23 mouse cellular contexts compared by ENCODE assay signal in genomic region chr2:121826189-121826588, GRCm38 (mm10). TPM values are rescaled to one million over a fixed set of nuclear protein-coding genes. Genes with fewer than 3 reads are reported as not detected.
DNase-seq lines count a peak whose midpoint lies in the region; ATAC-seq and TF ChIP-seq lines count a peak whose summit lies in the region.
"Had no signal": no experiment of that assay in that cellular context is flagged by ENCODE, and none has a peak within 500 bp of the region (broad histone marks: within the 10 kb centered on the region; RNA-seq: fewer than 3 reads in every experiment).

No protein-coding gene starts in this region.

- H3K36me3 ChIP-seq in forebrain, embryonic 15.5 days = no peaks in the 10 kb centered on the region
- H3K36me3 ChIP-seq in forebrain, embryonic 11.5 days (ENCODE audit: control insufficient read depth, insufficient read depth, low read length) = no peaks in the 10 kb centered on the region
- no peaks in the 10 kb centered on the region for H3K36me3 ChIP-seq in lung, embryonic 15.5 days
- H3K36me3 ChIP-seq in ES-E14 (ENCODE audit: control insufficient read depth, insufficient read depth, low read length, poor library complexity, severe bottlenecking) = no peaks in the 10 kb centered on the region
- H3K36me3 ChIP-seq: embryonic facial prominence, embryonic 15.5 days; heart, embryonic 10.5 days; hindbrain, embryonic 13.5 days had no signal

- in situ Hi-C loops in ES-E14 (cut with MboI; ENCODE audit: low sequenced_read_pairs in 2 of 2, unreplicated experiment in 2 of 2) = no loop called here

- H3K4me2 ChIP-seq in forebrain, embryonic 15.5 days (replicated peaks) = no peak overlapping the region
- H3K4me2 ChIP-seq in forebrain, embryonic 11.5 days (ENCODE audit: low read depth, low read length, severe bottlenecking) = no peak overlapping the region
- no peak overlapping the region for H3K4me2 ChIP-seq in lung, embryonic 15.5 days
- H3K4me2 ChIP-seq: embryonic facial prominence, embryonic 15.5 days; hindbrain, embryonic 13.5 days had no signal

- WGBS in forebrain, embryonic 15.5 days = 36% methylated on average over 2 of the region's 2 CpGs
- WGBS in forebrain, embryonic 11.5 days = 54% methylated on average over 2 of the region's 2 CpGs
- WGBS in lung, embryonic 15.5 days = 35% methylated on average over 2 of the region's 2 CpGs

- H3K27ac ChIP-seq in forebrain, embryonic 15.5 days (replicated peaks) = peak overlapping the region; percentile 53; the same call in 1 of the 2 replicates
- no peak overlapping the region for H3K27ac ChIP-seq in forebrain, embryonic 11.5 days (ENCODE audit: low read depth, low read length)
- H3K27ac ChIP-seq in lung, embryonic 15.5 days = 0 out of 2 replicates have a peak overlapping the region, but pooled peaks have one; percentile 1
- no peak overlapping the region for H3K27ac ChIP-seq in ES-E14 (ENCODE audit: insufficient read depth, low read depth, low read length, poor library complexity, severe bottlenecking)
- H3K27ac ChIP-seq: embryonic facial prominence, embryonic 15.5 days; heart, embryonic 10.5 days; hindbrain, embryonic 13.5 days; hindbrain, postnatal 0 days had no signal

- H3K27me3 ChIP-seq in forebrain, embryonic 15.5 days = no peaks in the 10 kb centered on the region
- no peaks in the 10 kb centered on the region for H3K27me3 ChIP-seq in forebrain, embryonic 11.5 days (ENCODE audit: control insufficient read depth, insufficient read depth, low read length)
- H3K27me3 ChIP-seq in lung, embryonic 15.5 days = no peaks in the 10 kb centered on the region
- H3K27me3 ChIP-seq: embryonic facial prominence, embryonic 15.5 days; hindbrain, embryonic 13.5 days had no signal

- no peak overlapping the region for H3K4me3 ChIP-seq in forebrain, embryonic 15.5 days
- no peak overlapping the region for H3K4me3 ChIP-seq in forebrain, embryonic 11.5 days (ENCODE audit: low read depth, low read length)
- no peak overlapping the region for H3K4me3 ChIP-seq in lung, embryonic 15.5 days
- no peak overlapping the region for H3K4me3 ChIP-seq in ES-E14 (ENCODE audit: insufficient read depth in 1 of 2, low read depth in 1 of 2, low read length in 2 of 2, poor library complexity in 1 of 2, severe bottlenecking in 1 of 2)
- H3K4me3 ChIP-seq: embryonic facial prominence, embryonic 15.5 days; erythroblast, embryonic 14.5 days; heart, embryonic 10.5 days; hindbrain, embryonic 13.5 days had no signal

- peaks cover 9% of the 10 kb centered on the region for H3K4me1 ChIP-seq in forebrain, embryonic 15.5 days
- H3K4me1 ChIP-seq in forebrain, embryonic 11.5 days (replicated peaks; ENCODE audit: control insufficient read depth, insufficient read depth, low read length) = no peaks in the 10 kb centered on the region
- H3K4me1 ChIP-seq in lung, embryonic 15.5 days = 0 out of 2 replicates have a peak, but pooled peaks cover 4% of the 10 kb centered on the region
- peaks cover 0 to 2% of the 10 kb centered on the region in 2 experiments; a peak in 1 of 4 replicates for H3K4me1 ChIP-seq in ES-E14 (ENCODE audit: control insufficient read depth in 2 of 2, insufficient read depth in 2 of 2, low read length in 2 of 2, poor library complexity in 1 of 2)
- H3K4me1 ChIP-seq: embryonic facial prominence, embryonic 15.5 days; hindbrain, embryonic 13.5 days had no signal

- H3K9me3 ChIP-seq in forebrain, embryonic 15.5 days = no peaks in the 10 kb centered on the region
- H3K9me3 ChIP-seq in forebrain, embryonic 11.5 days (ENCODE audit: control insufficient read depth, low read length) = no peaks in the 10 kb centered on the region
- no peaks in the 10 kb centered on the region for H3K9me3 ChIP-seq in lung, embryonic 15.5 days
- no peaks in the 10 kb centered on the region for H3K9me3 ChIP-seq in ES-E14 (ENCODE audit: control insufficient read depth, insufficient read depth, low read depth, low read length)
- H3K9me3 ChIP-seq: embryonic facial prominence, embryonic 15.5 days; heart, embryonic 10.5 days; hindbrain, embryonic 13.5 days had no signal

- no peak for DNase-seq in forebrain, embryonic 11.5 days (ENCODE audit: low spot score)
- DNase-seq in lung, postnatal 4 days = no peak
- DNase-seq in ES-E14 (ENCODE audit: low read depth, low spot score) = no peak
- DNase-seq in ZHBTc4 (ENCODE audit: low read depth, low spot score) = peak; percentile 23
- DNase-seq in testis, postnatal 14 days (ENCODE audit: low spot score) = no peak
- no peak for DNase-seq in yolk sac, embryonic 10.5 days (ENCODE audit: low spot score)
- DNase-seq: adrenal gland, adult 8-10 months; adrenal gland, postnatal 36 days; cerebellum, adult 11-12 months; cerebellum, adult 9-10 months; cerebellum, postnatal 25 days; gastrocnemius, postnatal 36 days; heart, adult 18-20 months; heart, postnatal 10 days; kidney, adult 11 months had no signal

- no peak for ATAC-seq in forebrain, embryonic 15.5 days (replicated peaks)
- no peak for ATAC-seq in forebrain, embryonic 11.5 days (replicated peaks; ENCODE audit: low FRiP score)
- ATAC-seq in lung, embryonic 15.5 days (ENCODE audit: borderline replicate concordance, extremely low read depth, low FRiP score, low TSS enrichment) = no peak; the same call in 1 of the 2 replicates
- ATAC-seq: hindbrain, postnatal 0 days had no signal

- H3K9ac ChIP-seq in forebrain, embryonic 15.5 days (replicated peaks) = no peak overlapping the region
- no peak overlapping the region for H3K9ac ChIP-seq in forebrain, embryonic 11.5 days (ENCODE audit: low read length)
- no peak overlapping the region for H3K9ac ChIP-seq in lung, embryonic 15.5 days
- no peak overlapping the region for H3K9ac ChIP-seq in ES-E14 (ENCODE audit: insufficient read depth, low read depth, low read length, poor library complexity, severe bottlenecking)
- H3K9ac ChIP-seq: embryonic facial prominence, embryonic 15.5 days; hindbrain, embryonic 13.5 days had no signal

TF ChIP-seq in ES-E14, 5 proteins besides CTCF, POLR2A, EP300 and RAD21:
- TF ChIP-seq MAFK (IDR thresholded peaks at IDR 0.05; ENCODE audit: insufficient read depth, low read depth, low read length) (no peak), ZNF384 (IDR thresholded peaks at IDR 0.05; ENCODE audit: low read depth, low read length) (0 out of 2 replicates have a peak, but pooled peaks have one; percentile 11)

RNA-seq across cellular contexts. Expression of gene Frmd5, which starts 19.3 kb away (rescaled TPM):
- polyA plus RNA-seq in forebrain, embryonic 15.5 days (2015; fragmentation: Nextera tagmentation; extraction: Ambion mirVana) = 37.5 and 38.2 TPM in 2 replicates
- 26.6 and 27.1 TPM in 2 replicates for polyA plus RNA-seq in forebrain, embryonic 11.5 days (2014; fragmentation: Nextera tagmentation; extraction: Ambion mirVana)
- polyA plus RNA-seq in lung, embryonic 15.5 days (2015; fragmentation: Nextera tagmentation; extraction: Ambion mirVana) = 3.3 and 4.1 TPM in 2 replicates
- 4.8 and 8.9 TPM in 2 replicates for total RNA-seq in ES-E14 (2012; rRNA removed)
- total RNA-seq: gastrocnemius, postnatal 36 days; hematopoietic stem cell, adult 5-6 weeks had no signal
- polyA plus RNA-seq: erythroblast, embryonic 14.5 days had no signal

RNA-seq across cellular contexts. Expression of gene Casc4, which starts 40.6 kb away (rescaled TPM):
- polyA plus RNA-seq in forebrain, embryonic 15.5 days (2015; fragmentation: Nextera tagmentation; extraction: Ambion mirVana) = 26.6 and 27.2 TPM in 2 replicates
- 25.0 and 26.7 TPM in 2 replicates for polyA plus RNA-seq in forebrain, embryonic 11.5 days (2014; fragmentation: Nextera tagmentation; extraction: Ambion mirVana)
- polyA plus RNA-seq in lung, embryonic 15.5 days (2015; fragmentation: Nextera tagmentation; extraction: Ambion mirVana) = 18.5 and 18.8 TPM in 2 replicates
- total RNA-seq in ES-E14 (2012; rRNA removed) = 94.5 and 95.8 TPM in 2 replicates
- polyA plus RNA-seq: erythroblast, embryonic 14.5 days had no signal

Comparison
In these comparisons a context has a peak if more than half of its experiments do, and no peak if none do; other contexts are left out.
1. H3K27ac ChIP-seq: peak in forebrain, embryonic 15.5 days (single experiment) and lung, embryonic 15.5 days (single experiment); none in forebrain, embryonic 11.5 days (single experiment) and ES-E14 (single experiment).